Mouse (Mus musculus) hindbrain, embryonic 10.5 days (tissue): ENCODE measurements around the gene Olfr1216. TPM values are rescaled to one million over a fixed set of nuclear protein-coding genes. Genes with fewer than 3 reads are reported as not detected.
"Not testable (repeated sequence)": the region's sequence is repeated elsewhere in the genome, so short reads cannot be mapped to it uniquely, and the experiment has no call there.

ENCODE experiments used
- DNase-seq: peaks from one replicate; pipeline ENCODE4 v3.0.0-alpha.2; 2017; ENCODE audit warnings: low spot score
- H3K27ac ChIP-seq: fragments of 300-500 bp; sonication (generic); 2 replicates; pipeline ENCODE4 v1.5.1; 2016; ENCODE audit warnings: mild to moderate bottlenecking, moderate library complexity
- H3K27me3 ChIP-seq: fragments of 300-500 bp; sonication (generic); 2 replicates; pipeline ENCODE4 v1.6.1; 2016; ENCODE audit warnings: mild to moderate bottlenecking; ENCODE audit not compliant: poor library complexity, insufficient read depth, severe bottlenecking
- H3K36me3 ChIP-seq: fragments of 300-500 bp; sonication (generic); 2 replicates; pipeline ENCODE4 v1.6.1; 2016; ENCODE audit warnings: mild to moderate bottlenecking, moderate library complexity
- H3K4me1 ChIP-seq: fragments of 300-500 bp; sonication (generic); replicated peaks from 2 replicates; pipeline ENCODE4 v1.6.1; 2016; ENCODE audit warnings: mild to moderate bottlenecking
- H3K4me3 ChIP-seq: fragments of 300-500 bp; sonication (generic); 2 replicates; pipeline ENCODE4 v1.5.1; 2016; ENCODE audit warnings: mild to moderate bottlenecking, moderate library complexity
- H3K9me3 ChIP-seq: fragments of 300-500 bp; sonication (generic); 2 replicates; pipeline ENCODE4 v1.6.1; 2016; ENCODE audit warnings: mild to moderate bottlenecking, moderate library complexity
- WGBS: fragments of 180-500 bp; shearing (Covaris S2); methylation state at CpG from one replicate; pipeline ENCODE4 v1.1.7; 2016; 5-methylcytosine and 5-hydroxymethylcytosine counted together
- polyA plus RNA-seq: library from polyadenylated mRNA; unstranded; fragments of >200 nt; fragmentation: Nextera tagmentation; extraction: Ambion mirVana; gene quantifications from 2 replicates; pipeline ENCODE4 v1.2.1, GENCODE M21; 2016

The Olfr1216 gene
- polyA plus RNA-seq = not detected in 2 replicates

DNA sequence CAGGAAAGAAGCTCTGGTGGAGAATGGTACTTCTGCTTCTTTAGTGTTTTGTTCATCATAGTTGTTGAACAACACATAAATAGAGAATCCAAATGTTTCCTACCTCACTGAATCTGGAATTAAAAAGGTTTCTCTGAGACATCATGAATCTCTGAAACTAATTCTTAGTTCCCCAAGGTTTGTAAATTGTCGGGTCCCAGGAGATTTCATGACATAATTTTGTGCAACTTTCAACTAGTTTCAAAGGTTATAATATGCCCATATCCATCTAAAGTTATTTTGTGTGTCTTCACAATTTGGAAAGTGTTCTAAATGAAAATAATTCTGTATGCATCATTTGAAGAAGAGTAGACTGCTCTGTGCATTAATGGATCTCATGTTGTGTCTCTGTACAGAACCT, at the start of gene Olfr1216:
Olfr1216 (minus strand) TSS at position 101 of the 400 bp plus-strand sequence.
- Histone ChIP-seq H3K27me3 (no peaks in the 10 kb centered on the region), H3K36me3 (no peaks in the 10 kb centered on the region), H3K9me3 (no peaks in the 10 kb centered on the region), H3K4me1 (no peaks in the 10 kb centered on the region), H3K4me3 (no peak within 1 kb of the TSS), H3K27ac (no peak within 1 kb of the TSS)
- no peak for DNase-seq
- 81% methylated on average over 1 of the region's 1 CpGs for WGBS

DNA sequence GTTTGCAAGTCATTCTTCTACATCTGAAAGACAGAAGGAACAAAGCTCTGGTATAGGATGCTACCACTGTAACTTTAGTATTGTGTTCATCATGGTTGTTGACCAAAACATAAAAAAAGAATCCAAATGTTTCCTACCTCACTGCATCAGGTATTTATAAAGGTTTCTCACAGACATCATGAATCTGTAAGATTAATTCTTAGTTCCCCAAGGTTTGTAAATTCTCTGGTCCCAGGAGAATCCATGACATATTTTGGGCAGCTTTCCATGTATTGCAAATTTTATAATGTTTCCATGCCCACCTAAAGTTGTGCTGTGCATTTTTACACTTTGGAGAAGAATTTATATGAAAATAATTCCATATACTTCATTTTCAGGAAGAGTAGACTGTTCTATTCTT, 42.9 kb upstream of the Olfr1216 start, which contains the start of gene Olfr1218:
Olfr1218 (minus strand) TSS at position 101 of the 400 bp plus-strand sequence.
- no peaks in the 10 kb centered on the region for H3K36me3 ChIP-seq
- no peak within 1 kb of the TSS for H3K27ac ChIP-seq
- H3K4me3 ChIP-seq = no peak within 1 kb of the TSS
- no peaks in the 10 kb centered on the region for H3K9me3 ChIP-seq
- DNase-seq = no peak
- H3K27me3 ChIP-seq = no peaks in the 10 kb centered on the region
- H3K4me1 ChIP-seq = no peaks in the 10 kb centered on the region

DNA sequence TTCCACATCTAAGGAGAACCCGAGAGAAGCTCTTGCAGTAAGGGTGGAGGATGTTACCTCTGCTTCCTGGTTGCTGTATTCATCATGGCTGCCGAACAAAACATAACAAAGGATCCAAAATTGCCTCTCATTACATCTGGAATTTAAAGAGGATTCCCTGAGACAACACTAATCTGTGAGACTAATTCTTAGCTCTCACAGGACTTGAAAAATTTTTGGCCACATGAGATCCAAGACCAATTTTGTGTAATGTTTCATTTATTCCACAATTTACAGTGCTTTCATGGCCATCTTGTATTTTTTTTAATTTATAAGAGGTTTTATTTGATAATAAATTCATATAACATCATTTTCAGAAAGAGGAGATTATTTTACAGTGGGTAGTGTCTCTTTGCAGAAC, 13.8 kb upstream of the Olfr1216 start, which contains the start of gene Olfr1217:
Olfr1217 (minus strand) TSS at position 101 of the 400 bp plus-strand sequence.
- Histone ChIP-seq H3K9me3 (no peaks in the 10 kb centered on the region), H3K4me1 (no peaks in the 10 kb centered on the region), H3K4me3 (no peak within 1 kb of the TSS), H3K36me3 (no peaks in the 10 kb centered on the region), H3K27me3 (no peaks in the 10 kb centered on the region), H3K27ac (no peak within 1 kb of the TSS)
- 79% methylated on average over 2 of the region's 2 CpGs for WGBS
- DNase-seq = no peak

DNA sequence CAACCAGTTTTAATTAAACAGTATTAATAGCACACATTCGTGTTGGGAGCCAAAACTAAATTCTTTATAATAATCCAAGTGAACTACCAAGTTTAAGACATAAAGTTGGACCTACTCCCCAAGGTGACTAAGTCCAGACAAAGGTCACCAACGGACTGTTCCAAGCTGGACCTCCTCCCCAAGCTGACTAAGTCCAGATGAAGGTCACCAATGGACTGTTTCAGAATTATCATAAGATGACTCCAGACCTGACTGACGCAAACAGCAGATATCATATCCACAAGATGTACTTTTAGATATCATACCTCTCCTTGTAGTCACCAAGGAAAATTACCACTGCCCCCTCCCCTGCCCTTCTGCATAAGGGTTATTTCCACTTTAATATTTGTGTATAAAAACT, 3.3 kb upstream of the Olfr1216 start:
- not testable (repeated sequence) for H3K4me1 ChIP-seq, H3K27ac ChIP-seq, DNase-seq, H3K36me3 ChIP-seq, H3K27me3 ChIP-seq, H3K4me3 ChIP-seq, H3K9me3 ChIP-seq
- 75% methylated on average over 3 of the region's 3 CpGs for WGBS

DNA sequence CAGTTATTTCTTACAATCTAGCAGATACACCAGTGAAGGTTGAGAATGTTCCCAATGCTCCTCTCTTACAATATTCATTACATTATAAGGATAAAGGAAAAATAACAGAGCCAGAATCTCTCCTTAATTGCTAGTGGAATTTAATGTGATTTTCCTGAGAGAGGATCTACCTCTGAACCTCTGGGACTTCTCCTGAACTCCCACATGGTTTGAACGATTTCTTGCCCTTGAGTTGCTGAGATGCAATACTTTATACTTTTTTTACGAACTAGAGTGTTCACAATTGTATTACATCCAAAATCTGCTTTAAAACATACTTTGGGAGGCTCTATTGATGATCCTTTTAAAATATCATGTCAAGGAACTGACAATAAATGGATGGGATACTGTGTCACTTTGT, 11.3 kb downstream of the Olfr1216 start, which contains the start of gene Olfr1215:
Olfr1215 (minus strand) TSS at position 101 of the 400 bp plus-strand sequence.
- WGBS = 78% methylated on average over 2 of the region's 2 CpGs

DNA sequence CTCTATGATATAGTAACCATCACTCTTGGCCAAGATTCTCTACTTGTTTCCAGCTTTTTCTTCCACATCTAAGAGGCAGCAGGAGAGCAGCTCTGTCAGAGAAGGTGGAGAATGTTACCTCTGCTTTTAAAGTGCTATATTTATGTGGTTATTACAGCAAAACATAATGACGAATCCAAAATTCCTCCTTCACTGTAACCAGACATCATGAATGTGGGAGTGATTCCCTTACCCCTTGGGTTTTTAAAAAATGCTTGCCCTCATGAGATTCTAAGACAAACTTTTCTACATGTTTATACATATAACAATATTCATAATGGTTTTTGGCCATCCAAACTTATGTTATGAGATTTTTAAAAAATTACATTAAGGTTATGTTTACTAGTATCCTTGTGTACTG, 25.6 kb downstream of the Olfr1216 start, which contains the start of gene Olfr1214:
Olfr1214 (minus strand) TSS at position 101 of the 400 bp plus-strand sequence.
- no peaks in the 10 kb centered on the region for H3K36me3 ChIP-seq
- no peak for DNase-seq

More for the DNA sequence above, 11.3 kb downstream of the Olfr1216 start, which contains the start of gene Olfr1215:
- Histone ChIP-seq H3K27ac (no peak within 1 kb of the TSS), H3K9me3 (no peaks in the 10 kb centered on the region), H3K4me1 (no peaks in the 10 kb centered on the region), H3K36me3 (no peaks in the 10 kb centered on the region), H3K27me3 (no peaks in the 10 kb centered on the region), H3K4me3 (no peak within 1 kb of the TSS)
- DNase-seq = no peak

DNA sequence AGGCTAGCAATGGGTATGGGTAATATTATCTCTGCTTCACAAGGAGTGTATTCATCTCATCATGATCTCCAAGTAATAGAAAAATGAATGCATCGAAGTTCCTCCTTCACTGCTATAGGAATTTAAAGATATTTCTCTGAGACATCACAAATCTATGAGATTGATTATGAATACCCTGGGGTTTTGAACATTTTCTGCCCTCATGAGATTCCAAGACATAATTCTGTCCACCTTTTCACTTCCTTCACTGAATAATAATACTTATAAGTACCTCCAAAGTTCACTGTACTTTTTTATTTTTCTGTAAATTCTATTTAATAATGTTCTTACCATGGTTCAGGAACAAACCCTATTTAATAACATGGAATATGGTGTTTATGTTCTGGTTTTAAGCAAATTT, 38.0 kb downstream of the Olfr1216 start, which contains the start of gene Gm13762:
Gm13762 (minus strand) TSS at position 101 of the 400 bp plus-strand sequence.
- WGBS = 82% methylated on average over 1 of the region's 1 CpGs
- Histone ChIP-seq H3K27me3 (no peaks in the 10 kb centered on the region), H3K4me3 (no peak within 1 kb of the TSS), H3K4me1 (no peaks in the 10 kb centered on the region), H3K27ac (no peak within 1 kb of the TSS), H3K9me3 (no peaks in the 10 kb centered on the region), H3K36me3 (no peaks in the 10 kb centered on the region)
- no peak for DNase-seq

More for the DNA sequence above, 25.6 kb downstream of the Olfr1216 start, which contains the start of gene Olfr1214:
- no peaks in the 10 kb centered on the region for H3K27me3 ChIP-seq
- WGBS = 86% methylated on average over 1 of the region's 1 CpGs
- no peaks in the 10 kb centered on the region for H3K9me3 ChIP-seq
- H3K4me3 ChIP-seq = no peak within 1 kb of the TSS
- no peaks in the 10 kb centered on the region for H3K4me1 ChIP-seq
- no peak within 1 kb of the TSS for H3K27ac ChIP-seq

Other genes with a start within 250 kb of the Olfr1216 start
- gene Olfr1200, start 247.9 kb downstream of the Olfr1216 start, polyA plus RNA-seq = not detected in 2 replicates
- gene Olfr1201, start 225.3 kb downstream of the Olfr1216 start, polyA plus RNA-seq = not detected in 2 replicates
- gene Olfr1202, start 203.8 kb downstream of the Olfr1216 start, polyA plus RNA-seq = 0.04 TPM in 1 of 2 replicates, not detected in the other
- not detected in 2 replicates for gene Olfr1205, start 188.6 kb downstream of the Olfr1216 start, polyA plus RNA-seq
- gene Olfr1204, start 169.0 kb downstream of the Olfr1216 start, polyA plus RNA-seq = not detected in 2 replicates
- not detected in 2 replicates for gene Olfr1206, start 155.1 kb downstream of the Olfr1216 start, polyA plus RNA-seq
- not detected in 2 replicates for gene Olfr1208, start 116.0 kb downstream of the Olfr1216 start, polyA plus RNA-seq
- not detected in 2 replicates for gene Olfr1209, start 103.2 kb downstream of the Olfr1216 start, polyA plus RNA-seq
- gene Olfr1211, start 80.2 kb downstream of the Olfr1216 start, polyA plus RNA-seq = not detected in 2 replicates
- gene Olfr1212, start 64.4 kb downstream of the Olfr1216 start, polyA plus RNA-seq = not detected in 2 replicates
- gene Gm13762, start 38.1 kb downstream of the Olfr1216 start, polyA plus RNA-seq = not detected in 2 replicates
- not detected in 2 replicates for gene Olfr1214, start 25.7 kb downstream of the Olfr1216 start, polyA plus RNA-seq
- gene Olfr1215, start 11.4 kb downstream of the Olfr1216 start, polyA plus RNA-seq = not detected in 2 replicates
- not detected in 2 replicates for gene Olfr1217, start 13.7 kb upstream of the Olfr1216 start, polyA plus RNA-seq
- gene Olfr1218, start 42.8 kb upstream of the Olfr1216 start, polyA plus RNA-seq = not detected in 2 replicates
- gene Olfr1219, start 65.2 kb upstream of the Olfr1216 start, polyA plus RNA-seq = not detected in 2 replicates
- gene Olfr1220, start 88.5 kb upstream of the Olfr1216 start, polyA plus RNA-seq = not detected in 2 replicates
- not detected in 2 replicates for gene Olfr1221, start 98.9 kb upstream of the Olfr1216 start, polyA plus RNA-seq
- not detected in 2 replicates for gene Olfr1222, start 114.7 kb upstream of the Olfr1216 start, polyA plus RNA-seq
- gene Olfr1223, start 133.2 kb upstream of the Olfr1216 start, polyA plus RNA-seq = not detected in 2 replicates
- not detected in 2 replicates for gene Olfr1224-ps1, start 145.8 kb upstream of the Olfr1216 start, polyA plus RNA-seq
- gene Olfr1225, start 156.3 kb upstream of the Olfr1216 start, polyA plus RNA-seq = not detected in 2 replicates
- gene Olfr1226, start 181.7 kb upstream of the Olfr1216 start, polyA plus RNA-seq = not detected in 2 replicates
- gene Olfr1228, start 235.7 kb upstream of the Olfr1216 start, polyA plus RNA-seq = not detected in 2 replicates